15 mouse cellular contexts compared by ENCODE assay signal in genomic region chr17:84995844-84996243, GRCm38 (mm10).
"Had no signal": no experiment of that assay in that cellular context is flagged by ENCODE, and none has a peak within 500 bp of the region (broad histone marks: within the 10 kb centered on the region; RNA-seq: fewer than 3 reads in every experiment).

No protein-coding gene starts in this region.

- H3K36me3 ChIP-seq: stomach, embryonic 15.5 days had no signal

- H3K4me1 ChIP-seq: stomach, embryonic 15.5 days had no signal

- H3K27ac ChIP-seq: neural tube, embryonic 15.5 days; stomach, embryonic 15.5 days; stomach, postnatal 0 days had no signal

- H3K27me3 ChIP-seq: neural tube, embryonic 15.5 days; stomach, embryonic 15.5 days had no signal

- H3K4me3 ChIP-seq: neural tube, embryonic 15.5 days; stomach, embryonic 15.5 days had no signal

- H3K4me2 ChIP-seq: neural tube, embryonic 15.5 days; stomach, embryonic 15.5 days had no signal

- DNase-seq: retina, postnatal 1 day; right cerebral cortex, adult 18-20 months; right cerebral cortex, postnatal 14 days; right cerebral cortex, postnatal 25 days; right cerebral cortex, postnatal 4 days; spleen, adult 18-20 months; thymus, adult 18-20 months; thymus, adult 2 months; thymus, postnatal 14 days; thymus, postnatal 25 days; thymus, postnatal 36 days; thymus, postnatal 4 days had no signal

- H3K9me3 ChIP-seq: neural tube, embryonic 15.5 days; stomach, embryonic 15.5 days had no signal

- H3K9ac ChIP-seq: neural tube, embryonic 15.5 days; stomach, embryonic 15.5 days had no signal
